Mouse (Mus musculus): ENCODE data around the gene Hmcn2.
A peak's percentile ranks its signal among the peaks of the same experiment; 100 is the strongest.

The Hmcn2 gene

DNA sequence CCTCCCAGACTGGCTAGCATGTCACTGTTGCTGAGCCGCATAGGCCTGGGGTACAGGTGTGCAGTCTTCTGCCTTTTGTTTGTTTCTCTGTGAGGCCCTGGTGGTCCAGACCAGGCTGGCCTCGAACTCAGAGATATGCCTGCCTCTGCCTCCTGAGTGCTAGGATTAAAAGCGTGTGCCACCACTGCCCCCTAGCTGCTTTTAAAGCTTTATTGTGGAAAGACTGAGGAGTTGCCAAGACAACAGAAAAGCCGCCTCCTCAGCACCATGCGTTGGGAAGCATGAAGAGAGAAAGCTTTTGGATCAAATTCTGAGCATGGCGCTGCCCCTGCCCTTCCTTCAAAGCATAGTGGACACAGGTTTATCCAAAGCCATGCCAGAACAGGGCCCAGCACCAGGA lies 194.6 kb downstream of the Hmcn2 start:
- DNase-seq (ENCODE audit: low read depth, low spot score), result peak; percentile 51
